Mouse (Mus musculus) forebrain, postnatal 0 days (tissue): ENCODE measurements around the gene Foxf1. TPM values are rescaled to one million over a fixed set of nuclear protein-coding genes. Genes with fewer than 3 reads are reported as not detected.

Source experiments
- ATAC-seq: fragments of 200-750 bp; cut with Nextera tagmentation; 2 replicates; pipeline ENCODE4 v1.8.0; 2017; ENCODE audit warnings: mild to moderate bottlenecking, moderate library complexity
- DNase-seq: peaks from one replicate; pipeline ENCODE4 v3.0.0-alpha.2; 2015
- H3K27ac ChIP-seq: fragments of 300-500 bp; sonication (generic); 2 replicates; pipeline ENCODE4 v1.5.1; 2014; ENCODE audit warnings: low read depth, mild to moderate bottlenecking, antibody characterized with exemption, low read length, moderate library complexity, mixed read lengths
- H3K27me3 ChIP-seq: fragments of 300-500 bp; sonication (generic); 2 replicates; pipeline ENCODE4 v1.6.1; 2014; ENCODE audit warnings: mild to moderate bottlenecking, low read length, mixed read lengths; ENCODE audit not compliant: insufficient read depth
- H3K36me3 ChIP-seq: fragments of 300-500 bp; sonication (generic); 2 replicates; pipeline ENCODE4 v1.6.1; 2014; ENCODE audit warnings: mild to moderate bottlenecking, moderate library complexity; ENCODE audit not compliant: insufficient read depth
- H3K4me1 ChIP-seq: fragments of 300-500 bp; sonication (generic); 2 replicates; pipeline ENCODE4 v1.6.1; 2014; ENCODE audit warnings: antibody characterized with exemption; ENCODE audit not compliant: insufficient read depth
- H3K4me2 ChIP-seq: fragments of 300-500 bp; sonication (generic); 2 replicates; pipeline ENCODE4 v1.6.1; 2014; ENCODE audit warnings: low read depth, mild to moderate bottlenecking, moderate library complexity
- H3K4me3 ChIP-seq: fragments of 300-500 bp; sonication (generic); 2 replicates; pipeline ENCODE4 v1.5.1; 2014; ENCODE audit warnings: low read depth, low read length, mixed read lengths
- H3K9ac ChIP-seq: fragments of 300-500 bp; sonication (generic); 2 replicates; pipeline ENCODE4 v1.6.1; 2014; ENCODE audit warnings: mild to moderate bottlenecking
- H3K9me3 ChIP-seq: fragments of 300-500 bp; sonication (generic); 2 replicates; pipeline ENCODE4 v1.6.1; 2016; ENCODE audit warnings: low read length
- CTCF ChIP-seq: sonication (generic); IDR thresholded peaks from 2 replicates; pipeline ENCODE4 v1.5.1; 2016; ENCODE audit warnings: antibody characterized with exemption, control low read depth, low read depth
- WGBS: fragments of 180-500 bp; shearing (Covaris S2); extraction: QIAGEN DNeasy Blood & Tissue Kit; methylation state at CpG from one replicate; pipeline ENCODE4 v1.1.7; 2014; 5-methylcytosine and 5-hydroxymethylcytosine counted together
- polyA plus RNA-seq: library from polyadenylated mRNA; unstranded; fragments of >200 nt; fragmentation: Nextera tagmentation; extraction: Ambion mirVana; gene quantifications from 2 replicates; pipeline ENCODE4 v1.2.1, GENCODE M21; 2015
- total RNA-seq: library from RNA; depleted of rRNA; stranded (reverse); fragments of >200 nt; gene quantifications from 2 replicates; pipeline ENCODE4 v1.2.3, GENCODE M21; 2014; rRNA removed

Foxf1 gene
- total RNA-seq: 1.3 and 2.3 TPM in 2 replicates
- 1.4 and 1.6 TPM in 2 replicates for polyA plus RNA-seq

- H3K4me2 ChIP-seq: peak within 1 kb of the TSS; percentile 67
- H3K36me3 ChIP-seq: no peaks in the 10 kb centered on the region
- H3K27ac ChIP-seq: no peak within 1 kb of the TSS
- DNase-seq (no peak), ATAC-seq (peak; percentile 14; the same call in 1 of the 2 replicates)
- H3K4me3 ChIP-seq: peak within 1 kb of the TSS; percentile 36
- peaks cover 88% of the 10 kb centered on the region for H3K27me3 ChIP-seq
- H3K9me3 ChIP-seq: no peaks in the 10 kb centered on the region
- H3K9ac ChIP-seq: no peak within 1 kb of the TSS
- WGBS: under 1% methylated on average over 74 of the region's 83 CpGs
- no peaks in the 10 kb centered on the region for H3K4me1 ChIP-seq
- TF ChIP-seq CTCF: no peak
Observed at GRCm38 (mm10) chr8:121084210-121084951, at the start of gene Foxf1. TSS of gene Foxf1 (plus strand) at chr8:121084386.

DNA sequence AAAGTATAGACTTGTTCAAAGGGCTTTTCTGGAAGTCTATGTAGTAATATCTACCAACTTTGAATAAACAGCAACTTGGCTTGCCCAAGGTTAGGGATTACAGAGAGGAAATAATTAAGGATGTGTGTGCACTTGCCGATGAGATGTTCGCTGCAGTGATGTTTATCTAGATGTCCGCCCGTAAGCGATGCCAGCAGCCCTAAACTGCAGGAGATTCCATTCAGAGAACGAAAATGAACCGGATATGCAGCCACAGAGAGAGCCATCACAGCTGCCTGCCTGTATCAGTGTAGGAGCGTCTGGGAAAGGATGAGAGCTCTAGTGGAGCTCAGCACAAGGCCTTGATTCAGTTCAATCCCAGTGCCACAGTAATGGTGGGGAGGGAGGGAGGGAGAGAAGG is 48.6 kb upstream of the Foxf1 start:
- TF ChIP-seq CTCF: no peak
- no peak overlapping the region for H3K9ac ChIP-seq
- no peak overlapping the region for H3K27ac ChIP-seq
- H3K27me3 ChIP-seq: no peaks in the 10 kb centered on the region
- WGBS: 79% methylated on average over 8 of the region's 8 CpGs
- no peak overlapping the region for H3K4me2 ChIP-seq
- H3K4me3 ChIP-seq: no peak overlapping the region
- H3K9me3 ChIP-seq: no peaks in the 10 kb centered on the region
- no peaks in the 10 kb centered on the region for H3K36me3 ChIP-seq
- ATAC-seq (no peak), DNase-seq (no peak)
- no peaks in the 10 kb centered on the region for H3K4me1 ChIP-seq

DNA sequence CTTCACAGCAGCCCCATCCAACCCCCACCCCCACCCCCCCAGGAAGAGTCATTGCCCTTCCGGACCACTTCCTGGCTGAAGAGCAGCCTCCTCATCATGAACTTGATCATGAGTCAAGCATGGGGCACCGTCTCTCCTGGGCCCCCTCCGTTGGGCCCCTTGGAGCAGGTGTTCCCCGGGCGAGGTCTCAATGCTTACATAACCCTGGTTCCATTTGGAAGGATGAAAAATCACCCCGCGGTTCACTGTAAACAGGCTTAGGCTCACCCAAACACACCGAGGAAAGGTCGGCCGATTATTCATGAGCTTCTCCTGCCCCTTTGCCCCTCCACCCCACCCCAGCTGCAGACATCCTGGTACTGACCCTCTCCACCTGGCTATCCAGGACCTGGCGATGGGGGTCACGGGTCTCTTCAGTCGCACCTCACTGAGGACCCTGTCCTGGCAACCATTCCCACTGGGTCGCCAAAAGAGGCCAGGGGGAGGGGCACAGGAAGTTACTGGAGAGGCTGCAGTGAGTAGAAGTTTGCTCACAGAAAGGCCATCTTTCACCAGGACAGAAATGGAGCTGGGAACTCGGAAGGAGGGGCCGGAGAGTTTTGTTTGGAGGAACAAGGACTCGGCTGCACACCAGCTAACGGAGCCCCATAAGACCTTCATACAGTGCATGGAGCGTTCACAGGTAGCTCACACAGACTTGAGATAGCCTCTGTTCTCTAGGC is 40.3 kb upstream of the Foxf1 start:
- Histone ChIP-seq H3K9me3 (no peaks in the 10 kb centered on the region), H3K4me1 (no peaks in the 10 kb centered on the region), H3K4me3 (no peak overlapping the region), H3K36me3 (no peaks in the 10 kb centered on the region), H3K27ac (no peak overlapping the region), H3K4me2 (no peak overlapping the region), H3K27me3 (no peaks in the 10 kb centered on the region), H3K9ac (no peak overlapping the region)
- WGBS: 67% methylated on average over 19 of the region's 19 CpGs
- DNase-seq: no peak
- no peak for ATAC-seq
- TF ChIP-seq CTCF: no peak

GRCm38 (mm10) chr8:121047441-121047840 is 36.7 kb upstream of the Foxf1 start:
- Histone ChIP-seq H3K9me3 (no peaks in the 10 kb centered on the region), H3K27ac (no peak overlapping the region), H3K4me1 (no peaks in the 10 kb centered on the region), H3K36me3 (no peaks in the 10 kb centered on the region), H3K9ac (no peak overlapping the region), H3K27me3 (no peaks in the 10 kb centered on the region), H3K4me3 (no peak overlapping the region), H3K4me2 (no peak overlapping the region)
- no peak for TF ChIP-seq CTCF
- DNase-seq (no peak), ATAC-seq (no peak)
- 73% methylated on average over 9 of the region's 9 CpGs for WGBS

- H3K36me3 ChIP-seq: no peaks in the 10 kb centered on the region
- no peak overlapping the region for H3K4me3 ChIP-seq
- H3K9me3 ChIP-seq: no peaks in the 10 kb centered on the region
- no peak overlapping the region for H3K4me2 ChIP-seq
- TF ChIP-seq CTCF: no peak
- no peaks in the 10 kb centered on the region for H3K27me3 ChIP-seq
- H3K9ac ChIP-seq: no peak overlapping the region
- H3K4me1 ChIP-seq: peaks cover 9% of the 10 kb centered on the region; the same call in 1 of the 2 replicates
- 73% methylated on average over 9 of the region's 9 CpGs for WGBS
- ATAC-seq (no peak), DNase-seq (no peak)
- no peak overlapping the region; the same call in 1 of the 2 replicates for H3K27ac ChIP-seq
Observed at GRCm38 (mm10) chr8:121058081-121058480, 26.1 kb upstream of the Foxf1 start.

- H3K4me3 ChIP-seq: no peak overlapping the region
- H3K36me3 ChIP-seq: no peaks in the 10 kb centered on the region
- H3K27me3 ChIP-seq: no peaks in the 10 kb centered on the region
- peaks cover 9% of the 10 kb centered on the region; the same call in 1 of the 2 replicates for H3K4me1 ChIP-seq
- peak; percentile 86 for DNase-seq
- peak; percentile 95 for ATAC-seq
- 41% methylated on average over 7 of the region's 7 CpGs for WGBS
- peak overlapping the region; percentile 69 for H3K27ac ChIP-seq
- H3K4me2 ChIP-seq: peak overlapping the region; percentile 19
- no peak for TF ChIP-seq CTCF
- no peaks in the 10 kb centered on the region for H3K9me3 ChIP-seq
- H3K9ac ChIP-seq: no peak overlapping the region
Observed at GRCm38 (mm10) chr8:121059098-121059497, 25.1 kb upstream of the Foxf1 start.

- ATAC-seq: peak; percentile 11; the same call in 1 of the 2 replicates
- H3K9ac ChIP-seq: no peak overlapping the region
- no peak overlapping the region for H3K4me3 ChIP-seq
- no peaks in the 10 kb centered on the region for H3K36me3 ChIP-seq
- no peak overlapping the region for H3K4me2 ChIP-seq
- no peak for TF ChIP-seq CTCF
- WGBS: 64% methylated on average over 6 of the region's 6 CpGs
- peak; percentile 73 for DNase-seq
- H3K27me3 ChIP-seq: no peaks in the 10 kb centered on the region
- no peaks in the 10 kb centered on the region for H3K9me3 ChIP-seq
- H3K27ac ChIP-seq: peak overlapping the region; percentile 60
- H3K4me1 ChIP-seq: peaks cover 9% of the 10 kb centered on the region; the same call in 1 of the 2 replicates
Observed at GRCm38 (mm10) chr8:121062521-121062920, 21.7 kb upstream of the Foxf1 start.
